Mouse (Mus musculus): ENCODE measurements at regions not wholly inside any gene's neighbourhood (a gene's known extent, or its start where the extent isn't known, plus 50 kb on each side); places are given as distances from the start of the nearest gene placed in this dataset.
A peak's percentile ranks its signal among the peaks of the same experiment; 100 is the strongest.

GRCm38 (mm10) chr9:52280995-52281394 lies 112.6 kb upstream of the Zc3h12c start:
- peak overlapping the region; percentile 45 for H3K4me2 ChIP-seq (ENCODE audit: low read depth)
- no peaks in the 10 kb centered on the region for H3K79me2 ChIP-seq (ENCODE audit: control insufficient read depth, insufficient read depth)
- H3ac ChIP-seq (ENCODE audit: control insufficient read depth, insufficient read length): no peak overlapping the region
- H3K36me3 ChIP-seq (ENCODE audit: control insufficient read depth, insufficient read depth): no peaks in the 10 kb centered on the region
- TF ChIP-seq POLR2A (IDR thresholded peaks at IDR 0.05; ENCODE audit: insufficient read length, low read depth) (no peak), MYOD1 (IDR thresholded peaks at IDR 0.05; ENCODE audit: control insufficient read depth in 1 of 3, insufficient read length in 2 of 3, low read depth in 2 of 3) (no peak)
- no peaks in the 10 kb centered on the region for H3K27me3 ChIP-seq (ENCODE audit: control insufficient read depth, insufficient read depth, insufficient read length)
- no peak overlapping the region for H3K4me3 ChIP-seq

GRCm38 (mm10) chr9:52280556-52280955 lies 112.2 kb upstream of the Zc3h12c start:
- Histone ChIP-seq H3K4me2 (ENCODE audit: low read depth) (peak overlapping the region; percentile 45), H3K36me3 (ENCODE audit: control insufficient read depth, insufficient read depth) (no peaks in the 10 kb centered on the region), H3K79me2 (ENCODE audit: control insufficient read depth, insufficient read depth) (no peaks in the 10 kb centered on the region), H3K27me3 (ENCODE audit: control insufficient read depth, insufficient read depth, insufficient read length) (no peaks in the 10 kb centered on the region), H3K4me3 (no peak overlapping the region), H3ac (ENCODE audit: control insufficient read depth, insufficient read length) (no peak overlapping the region)
- TF ChIP-seq CEBPB (IDR thresholded peaks at IDR 0.05; ENCODE audit: insufficient read depth, poor library complexity, severe bottlenecking): no peak
- TF ChIP-seq REST (IDR thresholded peaks at IDR 0.05; ENCODE audit: insufficient read depth, insufficient read length): no peak
- TF ChIP-seq TCF12 (IDR thresholded peaks at IDR 0.05; ENCODE audit: insufficient read depth, poor library complexity, severe bottlenecking): no peak
- no peak for TF ChIP-seq POLR2AphosphoS2 (IDR thresholded peaks at IDR 0.05; ENCODE audit: insufficient read length, low read depth)
- TF ChIP-seq TCF3 (IDR thresholded peaks at IDR 0.05; ENCODE audit: insufficient read length, low read depth): no peak
- TF ChIP-seq E2F4 (IDR thresholded peaks at IDR 0.05; ENCODE audit: insufficient read depth): no peak
- no peak for TF ChIP-seq MYOG (IDR thresholded peaks at IDR 0.05; ENCODE audit: control insufficient read depth in 1 of 3, insufficient read depth in 1 of 3, insufficient read length in 2 of 3, low read depth in 2 of 3)
- TF ChIP-seq POLR2A (IDR thresholded peaks at IDR 0.05; ENCODE audit: insufficient read length, low read depth): no peak
- TF ChIP-seq MAX (IDR thresholded peaks at IDR 0.05; ENCODE audit: low read depth): no peak
- TF ChIP-seq SRF (IDR thresholded peaks at IDR 0.05; ENCODE audit: control insufficient read depth, insufficient read length, low read depth): no peak
- TF ChIP-seq MYOD1 (IDR thresholded peaks at IDR 0.05; ENCODE audit: control insufficient read depth in 1 of 3, insufficient read length in 2 of 3, low read depth in 2 of 3): no peak
- no peak for TF ChIP-seq USF1 (IDR thresholded peaks at IDR 0.05; ENCODE audit: low read depth)

- Histone ChIP-seq H3K4me2 (ENCODE audit: low read depth) (no peak overlapping the region), H3ac (ENCODE audit: control insufficient read depth, insufficient read length) (no peak overlapping the region), H3K27me3 (ENCODE audit: control insufficient read depth, insufficient read depth, insufficient read length) (no peaks in the 10 kb centered on the region), H3K4me3 (no peak overlapping the region), H3K36me3 (ENCODE audit: control insufficient read depth, insufficient read depth) (no peaks in the 10 kb centered on the region), H3K79me2 (ENCODE audit: control insufficient read depth, insufficient read depth) (no peaks in the 10 kb centered on the region)
- TF ChIP-seq CEBPB (IDR thresholded peaks at IDR 0.05; ENCODE audit: insufficient read depth, poor library complexity, severe bottlenecking) (no peak), TCF3 (IDR thresholded peaks at IDR 0.05; ENCODE audit: insufficient read length, low read depth) (no peak), POLR2A (IDR thresholded peaks at IDR 0.05; ENCODE audit: insufficient read length, low read depth) (no peak)
Measured at GRCm38 (mm10) chr9:52278701-52279023, 110.3 kb upstream of the Zc3h12c start.

- H3K27me3 ChIP-seq (ENCODE audit: control insufficient read depth, insufficient read depth, insufficient read length): no peaks in the 10 kb centered on the region
- H3K4me2 ChIP-seq (ENCODE audit: low read depth): no peak overlapping the region
- no peaks in the 10 kb centered on the region for H3K79me2 ChIP-seq (ENCODE audit: control insufficient read depth, insufficient read depth)
- H3ac ChIP-seq (ENCODE audit: control insufficient read depth, insufficient read length): no peak overlapping the region
- H3K4me3 ChIP-seq: no peak overlapping the region
- no peaks in the 10 kb centered on the region for H3K36me3 ChIP-seq (ENCODE audit: control insufficient read depth, insufficient read depth)
- TF ChIP-seq POLR2AphosphoS2 (IDR thresholded peaks at IDR 0.05; ENCODE audit: insufficient read length, low read depth) (no peak), REST (IDR thresholded peaks at IDR 0.05; ENCODE audit: insufficient read depth, insufficient read length) (no peak), TCF12 (IDR thresholded peaks at IDR 0.05; ENCODE audit: insufficient read depth, poor library complexity, severe bottlenecking) (no peak), SRF (IDR thresholded peaks at IDR 0.05; ENCODE audit: control insufficient read depth, insufficient read length, low read depth) (no peak), POLR2A (IDR thresholded peaks at IDR 0.05; ENCODE audit: insufficient read length, low read depth) (no peak), MYOG (IDR thresholded peaks at IDR 0.05; ENCODE audit: control insufficient read depth in 1 of 3, insufficient read depth in 1 of 3, insufficient read length in 2 of 3, low read depth in 2 of 3) (no peak), CEBPB (IDR thresholded peaks at IDR 0.05; ENCODE audit: insufficient read depth, poor library complexity, severe bottlenecking) (no peak), TCF3 (IDR thresholded peaks at IDR 0.05; ENCODE audit: insufficient read length, low read depth) (no peak), MAX (IDR thresholded peaks at IDR 0.05; ENCODE audit: low read depth) (no peak), USF1 (IDR thresholded peaks at IDR 0.05; ENCODE audit: low read depth) (no peak)
Measured at GRCm38 (mm10) chr9:52277954-52278700, 109.8 kb upstream of the Zc3h12c start.

DNA sequence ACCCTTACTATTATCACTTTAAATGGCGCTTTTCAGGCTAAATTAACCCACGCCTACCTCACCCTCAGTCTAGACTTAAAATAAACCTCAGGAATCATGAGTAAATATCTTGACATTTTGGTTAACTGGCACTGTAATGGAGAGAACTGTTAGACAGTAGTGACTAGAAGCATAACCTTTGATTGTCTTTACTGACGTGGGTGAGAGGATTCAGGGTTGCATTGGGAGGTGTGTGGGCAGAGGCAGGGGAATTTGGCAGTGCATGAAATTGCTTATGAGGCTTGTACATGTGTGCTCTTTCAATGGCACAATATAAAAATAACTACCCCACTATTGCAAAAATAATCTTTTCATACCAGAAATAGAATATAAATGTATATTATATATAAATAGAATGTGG lies 105.6 kb upstream of the Zc3h12c start:
- Histone ChIP-seq H3K4me3 (no peak overlapping the region), H3K79me2 (ENCODE audit: control insufficient read depth, insufficient read depth) (no peaks in the 10 kb centered on the region), H3K27me3 (ENCODE audit: control insufficient read depth, insufficient read depth, insufficient read length) (no peaks in the 10 kb centered on the region), H3ac (ENCODE audit: control insufficient read depth, insufficient read length) (no peak overlapping the region), H3K4me2 (ENCODE audit: low read depth) (no peak overlapping the region), H3K36me3 (ENCODE audit: control insufficient read depth, insufficient read depth) (no peaks in the 10 kb centered on the region)
- TF ChIP-seq SRF (IDR thresholded peaks at IDR 0.05; ENCODE audit: control insufficient read depth, insufficient read length, low read depth) (no peak), TCF3 (IDR thresholded peaks at IDR 0.05; ENCODE audit: insufficient read length, low read depth) (no peak), USF1 (IDR thresholded peaks at IDR 0.05; ENCODE audit: low read depth) (no peak), POLR2A (IDR thresholded peaks at IDR 0.05; ENCODE audit: insufficient read length, low read depth) (no peak), MYOG (IDR thresholded peaks at IDR 0.05; ENCODE audit: control insufficient read depth in 1 of 3, insufficient read depth in 1 of 3, insufficient read length in 2 of 3, low read depth in 2 of 3) (no peak), REST (IDR thresholded peaks at IDR 0.05; ENCODE audit: insufficient read depth, insufficient read length) (no peak), MYOD1 (IDR thresholded peaks at IDR 0.05; ENCODE audit: control insufficient read depth in 1 of 3, insufficient read length in 2 of 3, low read depth in 2 of 3) (no peak), CEBPB (IDR thresholded peaks at IDR 0.05; ENCODE audit: insufficient read depth, poor library complexity, severe bottlenecking) (no peak), E2F4 (IDR thresholded peaks at IDR 0.05; ENCODE audit: insufficient read depth) (no peak), MAX (IDR thresholded peaks at IDR 0.05; ENCODE audit: low read depth) (no peak)
